Mouse (Mus musculus) cerebral cortex, adult 2 months (tissue): ENCODE results near the gene Zfp128.

Experiments used
- WGBS: fragments of 180-500 bp; shearing (Covaris S2); methylation state at CpG from one replicate; pipeline ENCODE4 v1.1.7; 2018; 5-methylcytosine and 5-hydroxymethylcytosine counted together

The Zfp128 gene

GRCm38 (mm10) chr7:12926316-12926715, 45.3 kb downstream of the Zfp128 start:
- 84% methylated on average over 7 of the region's 7 CpGs for WGBS

GRCm38 (mm10) chr7:12927191-12927680, 46.3 kb downstream of the Zfp128 start, which contains the start of gene Rnf225:
Rnf225 (plus strand) TSS chr7:12927416.
- WGBS: 50% methylated on average over 8 of the region's 8 CpGs

- WGBS: 8% methylated on average over 65 of the region's 65 CpGs
Observed at GRCm38 (mm10) chr7:12927693-12928589, 47.0 kb downstream of the Zfp128 start.

GRCm38 (mm10) chr7:12933615-12934140, 52.7 kb downstream of the Zfp128 start:
- 82% methylated on average over 4 of the region's 4 CpGs for WGBS

- 77% methylated on average over 3 of the region's 3 CpGs for WGBS
Observed at GRCm38 (mm10) chr7:12934808-12935207, 53.8 kb downstream of the Zfp128 start.

- WGBS: 91% methylated on average over 4 of the region's 4 CpGs
Observed at GRCm38 (mm10) chr7:12937254-12937803, 56.4 kb downstream of the Zfp128 start.

- 75% methylated on average over 4 of the region's 4 CpGs for WGBS
Observed at GRCm38 (mm10) chr7:12940599-12940998, 59.6 kb downstream of the Zfp128 start.
